Mouse (Mus musculus) adrenal gland, postnatal 4 days (tissue): ENCODE data around the gene Adamtsl1. TPM values are rescaled to one million over a fixed set of nuclear protein-coding genes. Genes with fewer than 3 reads are reported as not detected.

ENCODE experiments used
- DNase-seq, 2 experiments: peaks; one replicate each; pipeline ENCODE4 v3.0.0; 2021 to 2022; ENCODE audit warnings: low spot score in 2 of 2, mixed read lengths in 2 of 2
- total RNA-seq, 2 experiments: library from RNA; stranded (reverse); gene quantifications; 2 replicates each; pipeline ENCODE4 v1.2.3; 2021

The Adamtsl1 gene
- total RNA-seq, 2 experiments from 2014 or later, result 15.8 to 20.9 TPM

- no peak for DNase-seq
Measured at GRCm38 (mm10) chr4:86302095-86302494, 788.1 kb downstream of the Adamtsl1 start.

DNA sequence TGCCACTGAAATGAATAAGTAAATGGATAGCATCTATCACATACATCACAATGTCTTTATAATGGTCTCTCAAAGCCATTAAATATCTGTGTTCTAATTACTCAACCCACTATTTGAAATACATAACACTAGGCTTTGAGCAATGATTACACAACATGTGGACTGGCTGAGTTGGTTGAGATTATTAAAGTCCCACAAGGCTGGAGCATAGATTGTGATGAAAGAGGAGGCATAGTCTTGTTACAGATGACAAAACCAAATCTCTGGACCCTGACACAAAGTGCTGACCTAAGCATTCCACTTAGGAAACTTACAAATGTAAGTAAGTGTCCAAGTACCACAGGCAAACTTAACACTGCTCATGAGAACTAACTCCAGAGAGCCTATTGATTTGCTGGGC lies 792.8 kb downstream of the Adamtsl1 start:
- no peak for DNase-seq

- no peak for DNase-seq
Measured at GRCm38 (mm10) chr4:86309178-86309577, 795.2 kb downstream of the Adamtsl1 start.

- DNase-seq, result no peak
Measured at GRCm38 (mm10) chr4:86310806-86311730, 797.1 kb downstream of the Adamtsl1 start.

- no peak for DNase-seq
Measured at GRCm38 (mm10) chr4:86312366-86312765, 798.4 kb downstream of the Adamtsl1 start.

GRCm38 (mm10) chr4:86314442-86314841 lies 800.5 kb downstream of the Adamtsl1 start:
- DNase-seq, result no peak

GRCm38 (mm10) chr4:86315122-86315521 lies 801.1 kb downstream of the Adamtsl1 start:
- no peak for DNase-seq

DNA sequence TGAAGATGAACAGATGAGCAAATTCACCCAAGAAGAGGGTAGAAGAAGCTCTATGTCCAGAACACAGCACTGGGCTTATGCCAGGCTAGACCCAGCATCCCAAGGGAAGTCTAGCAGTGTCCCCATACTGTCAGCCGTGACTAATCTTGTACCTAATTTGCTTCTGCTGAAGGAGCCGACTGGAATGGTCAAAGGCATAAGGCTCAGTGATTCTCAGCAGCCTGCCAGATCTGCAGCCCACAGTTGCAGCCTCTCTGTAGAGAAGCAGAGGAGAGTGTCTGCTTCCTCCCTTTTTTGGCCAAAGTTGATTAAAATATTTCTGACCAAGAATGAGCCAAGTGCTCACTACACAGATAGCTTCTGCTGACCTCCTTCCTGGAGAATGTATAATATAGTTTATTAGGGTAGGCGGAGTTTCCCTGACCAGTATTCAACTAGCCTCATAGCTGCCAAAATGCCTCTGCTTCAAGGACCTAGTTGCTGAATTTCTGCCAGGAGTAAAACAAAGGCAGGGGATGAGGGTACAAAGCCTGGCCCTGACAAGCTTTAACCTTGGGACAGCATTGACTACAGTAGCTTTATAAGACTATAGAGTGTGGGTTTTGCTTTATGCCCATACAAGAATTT lies 804.1 kb downstream of the Adamtsl1 start:
- no peak for DNase-seq

- no peak for DNase-seq
Measured at GRCm38 (mm10) chr4:86325411-86325810, 811.4 kb downstream of the Adamtsl1 start.

DNA sequence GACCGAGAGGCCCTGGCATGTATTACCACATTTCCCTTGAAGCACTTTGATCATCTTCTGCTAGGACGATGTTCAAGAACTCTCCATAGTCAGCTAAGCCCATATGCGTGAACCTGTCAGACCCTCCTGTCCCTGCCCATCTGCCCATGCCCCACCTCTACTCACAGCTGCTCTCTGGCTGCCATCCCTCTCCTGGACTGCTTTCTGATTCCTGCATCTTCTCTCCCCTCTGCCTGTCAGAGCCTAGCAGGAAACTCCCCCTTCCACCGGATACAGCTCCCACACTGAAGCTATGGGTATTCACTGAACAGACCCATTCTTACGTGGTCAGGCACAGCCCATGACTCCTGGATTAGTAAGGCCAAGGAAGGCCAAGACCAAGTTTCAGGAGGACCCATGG lies 812.0 kb downstream of the Adamtsl1 start:
- DNase-seq, result no peak

DNA sequence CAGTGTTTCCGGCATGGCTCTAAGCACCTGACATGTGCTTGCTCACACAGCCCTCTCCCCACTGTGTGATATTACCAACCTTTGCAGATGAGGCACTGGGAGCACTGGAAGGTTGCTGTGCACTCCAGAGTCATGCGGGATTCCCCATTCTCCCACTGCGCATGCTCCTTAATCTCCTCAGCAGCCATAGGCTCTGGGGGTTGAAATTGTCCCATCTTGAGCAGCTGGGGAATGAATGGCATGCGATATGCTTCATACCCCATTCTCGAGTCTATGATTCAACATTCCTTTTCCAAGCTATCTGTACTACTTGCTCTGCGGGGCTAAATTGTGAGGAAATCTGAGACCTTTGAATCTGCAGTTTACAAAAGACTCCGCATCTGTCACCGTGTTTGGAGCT lies 812.7 kb downstream of the Adamtsl1 start:
- DNase-seq, result no peak

DNA sequence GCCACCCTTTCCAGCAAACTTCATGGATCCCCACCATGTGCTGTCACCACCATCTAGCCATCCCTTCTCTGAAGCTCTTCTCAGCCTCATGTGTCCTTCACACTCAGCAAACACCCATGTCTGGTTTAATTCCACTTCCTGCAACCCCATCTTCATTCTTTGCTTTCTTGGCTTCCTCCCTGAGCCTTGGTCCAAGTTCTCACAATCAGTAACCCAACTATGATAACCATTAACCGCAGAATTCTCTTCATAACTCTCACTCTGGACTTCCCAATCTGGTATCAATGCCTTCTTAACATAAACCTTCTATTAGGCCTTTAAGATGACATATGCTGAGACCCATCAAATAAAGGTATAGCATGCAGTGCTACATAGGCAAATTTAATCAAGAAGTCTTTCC lies 815.5 kb downstream of the Adamtsl1 start:
- DNase-seq, result no peak

DNA sequence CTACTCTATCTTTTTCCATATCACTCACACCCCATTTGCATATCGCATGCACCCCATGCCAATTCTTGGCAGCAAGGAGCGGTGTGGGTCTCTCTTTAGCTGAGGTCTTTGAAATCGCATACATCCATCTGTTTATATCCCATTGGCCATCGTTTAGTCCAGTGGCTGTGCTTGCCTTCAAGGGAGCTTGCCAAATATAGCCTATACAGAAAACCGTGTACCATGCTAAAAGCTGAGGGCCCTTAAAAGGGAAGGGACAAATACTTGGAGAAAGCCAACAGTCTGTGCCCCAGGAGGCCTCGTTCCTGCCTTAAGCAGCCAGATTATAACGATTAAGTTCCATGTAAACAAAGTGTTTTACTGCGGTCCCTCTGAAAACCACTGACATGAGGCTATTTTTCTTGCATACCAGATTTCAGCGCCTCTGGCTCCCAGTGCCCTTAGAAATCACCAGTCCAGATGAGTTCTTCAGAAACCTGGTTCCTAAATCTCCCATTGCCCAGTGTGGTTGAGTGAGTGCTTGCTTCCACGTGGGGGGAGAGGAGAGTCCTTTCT lies 822.0 kb downstream of the Adamtsl1 start:
- DNase-seq, result no peak

DNA sequence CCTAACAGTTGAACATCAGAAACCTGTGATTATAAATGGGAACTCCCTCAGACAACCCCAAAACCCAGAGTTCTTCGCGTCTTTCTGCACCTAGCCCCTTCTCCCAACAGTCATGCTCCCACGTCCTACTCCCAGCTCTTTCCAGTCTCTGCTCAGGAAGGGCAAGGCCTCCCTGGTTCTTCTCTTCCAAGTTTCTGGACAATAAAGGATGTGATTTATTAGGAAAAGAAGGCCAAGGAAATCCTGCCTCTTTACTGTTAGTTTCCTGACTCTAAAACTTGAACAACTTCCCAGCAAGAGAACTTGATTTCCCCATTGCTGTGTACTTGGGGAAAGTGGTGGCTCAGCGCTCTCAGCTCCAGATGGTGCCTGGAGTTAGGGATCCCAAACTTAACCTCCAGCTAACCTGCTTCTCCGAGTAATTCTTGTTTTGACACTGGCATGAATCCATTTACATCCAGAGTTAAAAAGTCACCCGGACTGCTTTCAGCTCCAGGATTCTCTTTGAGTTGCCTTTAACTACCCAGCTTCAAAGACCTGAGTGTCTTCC lies 823.3 kb downstream of the Adamtsl1 start:
- no peak for DNase-seq

GRCm38 (mm10) chr4:86349341-86349740 lies 835.4 kb downstream of the Adamtsl1 start:
- DNase-seq, result no peak

DNA sequence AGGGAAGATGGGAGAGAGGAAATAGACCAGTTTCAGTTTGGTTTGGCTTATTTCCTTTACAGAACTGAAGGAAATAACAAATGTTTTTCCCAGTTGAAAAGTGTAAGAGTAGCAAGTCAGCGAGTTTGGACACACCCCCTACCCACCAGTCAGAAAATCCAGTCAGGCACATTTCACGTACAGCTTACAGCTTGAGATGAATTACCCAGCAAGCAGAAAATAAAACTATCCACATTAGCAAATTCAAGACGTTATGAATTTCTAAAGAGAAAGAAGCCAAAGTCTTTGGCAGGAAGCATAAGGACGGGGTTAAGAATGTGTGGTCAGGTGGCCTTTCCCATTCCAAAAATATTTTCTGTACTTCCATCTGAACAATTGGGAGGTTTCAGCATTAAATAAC lies 838.1 kb downstream of the Adamtsl1 start:
- no peak for DNase-seq

GRCm38 (mm10) chr4:86353550-86353949 lies 839.6 kb downstream of the Adamtsl1 start:
- no peak for DNase-seq

DNA sequence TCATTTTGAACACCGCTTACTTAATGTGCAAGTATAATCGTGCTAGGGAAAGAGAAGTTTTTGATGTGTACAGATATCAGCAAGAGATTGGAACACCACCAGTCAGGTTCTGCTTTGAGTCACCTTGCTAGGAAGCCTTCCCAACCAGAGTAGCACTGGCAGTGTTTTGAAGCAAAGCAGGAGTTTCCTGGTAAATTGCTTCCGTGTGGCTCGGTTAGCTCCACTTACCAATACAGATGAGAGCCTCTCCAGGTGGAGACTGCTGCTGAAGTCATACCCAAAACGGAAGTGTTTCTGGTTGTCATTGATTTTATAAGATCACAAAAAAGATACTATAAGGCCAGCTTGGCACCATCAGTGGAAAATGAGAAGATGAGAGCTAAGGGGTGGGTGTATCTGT lies 845.4 kb downstream of the Adamtsl1 start:
- no peak for DNase-seq

GRCm38 (mm10) chr4:86369055-86369454 lies 855.1 kb downstream of the Adamtsl1 start:
- no peak for DNase-seq

DNA sequence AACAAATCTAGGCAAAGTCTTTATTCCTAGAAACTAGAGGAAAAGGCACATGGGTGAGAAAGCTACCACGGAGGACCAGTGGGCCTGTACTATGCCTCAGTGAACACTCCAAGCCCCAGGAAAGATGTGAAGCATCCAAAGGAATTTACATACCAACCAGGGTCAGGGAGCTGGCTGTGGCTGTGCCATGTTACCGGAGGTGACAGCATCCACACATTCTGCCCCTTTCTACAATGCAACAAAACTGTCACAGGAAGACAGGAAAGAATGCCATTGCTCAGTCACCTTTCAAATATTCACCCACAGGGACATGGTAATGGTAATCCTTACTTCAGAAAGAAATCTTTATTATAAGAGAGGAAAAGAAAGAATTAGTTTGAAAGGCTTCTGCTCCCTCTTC lies 859.2 kb downstream of the Adamtsl1 start:
- DNase-seq, result no peak

- DNase-seq, result no peak
Measured at GRCm38 (mm10) chr4:86383124-86383523, 869.2 kb downstream of the Adamtsl1 start.

DNA sequence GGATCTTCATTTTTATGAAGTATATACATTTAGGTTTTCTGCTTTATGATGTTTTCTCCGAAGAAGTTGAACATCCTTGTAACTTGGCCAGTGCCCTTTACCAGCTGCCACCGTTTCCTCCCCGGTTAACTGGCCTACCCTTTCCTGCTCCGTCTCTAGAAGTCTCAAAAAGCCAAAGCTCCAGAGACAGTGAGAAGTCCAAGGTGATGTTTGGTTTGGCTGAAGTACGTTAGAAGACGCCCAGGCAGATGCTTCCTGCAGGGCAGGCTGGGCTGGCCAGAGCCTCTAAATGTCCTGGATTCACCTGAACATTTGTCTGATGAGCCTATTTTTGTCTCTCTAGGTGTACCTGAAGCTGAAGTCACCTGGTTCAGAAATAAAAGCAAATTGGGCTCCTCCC lies 871.1 kb downstream of the Adamtsl1 start:
- no peak for DNase-seq
